Mouse (Mus musculus) liver, adult 2 months (tissue): Measurements from ENCODE around the gene Prickle3.

ENCODE experiments used
- CTCF ChIP-seq: fragments of 200-500 bp; IDR thresholded peaks from 2 replicates; pipeline ENCODE4 v1.5.1; 2011; ENCODE audit warnings: low read depth, low read length, control low read depth
- POLR2A ChIP-seq: fragments of 200-500 bp; IDR thresholded peaks from 2 replicates; pipeline ENCODE4 v1.6.1; 2011; ENCODE audit warnings: low read length, control low read depth; ENCODE audit not compliant: insufficient read depth; ENCODE audit errors: extremely low read depth

- TF ChIP-seq CTCF = no peak
- TF ChIP-seq POLR2A = no peak
Measured at GRCm38 (mm10) chrX:7680057-7680412, 23.0 kb downstream of the Prickle3 start.
